Mouse (Mus musculus) lung, embryonic 14.5 days (tissue): ENCODE measurements around the gene Gab1. TPM values are rescaled to one million over a fixed set of nuclear protein-coding genes. Genes with fewer than 3 reads are reported as not detected.
A peak's percentile ranks its signal among the peaks of the same experiment; 100 is the strongest.

ENCODE experiments used
- ATAC-seq: fragments of 200-750 bp; cut with Nextera tagmentation; 2 replicates; pipeline ENCODE4 v1.8.0; 2017; ENCODE audit warnings: mild to moderate bottlenecking, moderate TSS enrichment, moderate library complexity; ENCODE audit not compliant: insufficient read depth
- DNase-seq: peaks from one replicate; pipeline ENCODE4 v3.0.0-alpha.2; 2015
- H3K27ac ChIP-seq: fragments of 300-500 bp; sonication (generic); 2 replicates; pipeline ENCODE4 v1.5.1; 2014; ENCODE audit warnings: low read depth, mild to moderate bottlenecking, moderate library complexity
- H3K27me3 ChIP-seq: fragments of 300-500 bp; sonication (generic); 2 replicates; pipeline ENCODE4 v1.6.1; 2014; ENCODE audit warnings: low read length, control low read depth; ENCODE audit not compliant: insufficient read depth
- H3K36me3 ChIP-seq: fragments of 300-500 bp; sonication (generic); 2 replicates; pipeline ENCODE4 v1.6.1; 2014; ENCODE audit warnings: control low read depth; ENCODE audit not compliant: insufficient read depth
- H3K4me1 ChIP-seq: fragments of 300-500 bp; sonication (generic); 2 replicates; pipeline ENCODE4 v1.6.1; 2014; ENCODE audit warnings: antibody characterized with exemption, control low read depth; ENCODE audit not compliant: insufficient read depth
- H3K4me2 ChIP-seq: fragments of 300-500 bp; sonication (generic); 2 replicates; pipeline ENCODE4 v1.6.1; 2014; ENCODE audit warnings: mild to moderate bottlenecking
- H3K4me3 ChIP-seq: fragments of 300-500 bp; sonication (generic); 2 replicates; pipeline ENCODE4 v1.5.1; 2014; ENCODE audit warnings: low read depth, low read length
- H3K9ac ChIP-seq: fragments of 300-500 bp; sonication (generic); 2 replicates; pipeline ENCODE4 v1.6.1; 2014
- H3K9me3 ChIP-seq: fragments of 300-500 bp; sonication (generic); 2 replicates; pipeline ENCODE4 v1.6.1; 2016; ENCODE audit warnings: low read depth, low read length, control low read depth
- CTCF ChIP-seq: IDR thresholded peaks from 2 replicates; pipeline ENCODE4 v1.5.1; 2016; ENCODE audit warnings: antibody characterized with exemption, low read depth
- WGBS: fragments of 180-500 bp; shearing (Covaris S2); extraction: QIAGEN DNeasy Blood & Tissue Kit; methylation state at CpG from one replicate; pipeline ENCODE4 v1.1.7; 2014; 5-methylcytosine and 5-hydroxymethylcytosine counted together
- polyA plus RNA-seq: library from polyadenylated mRNA; unstranded; fragments of >200 nt; fragmentation: Nextera tagmentation; extraction: Ambion mirVana; gene quantifications from 2 replicates; pipeline ENCODE4 v1.2.1, GENCODE M21; 2014

Gene Gab1
- polyA plus RNA-seq, 1 experiment from 2014 or later = 37.8 TPM

DNA sequence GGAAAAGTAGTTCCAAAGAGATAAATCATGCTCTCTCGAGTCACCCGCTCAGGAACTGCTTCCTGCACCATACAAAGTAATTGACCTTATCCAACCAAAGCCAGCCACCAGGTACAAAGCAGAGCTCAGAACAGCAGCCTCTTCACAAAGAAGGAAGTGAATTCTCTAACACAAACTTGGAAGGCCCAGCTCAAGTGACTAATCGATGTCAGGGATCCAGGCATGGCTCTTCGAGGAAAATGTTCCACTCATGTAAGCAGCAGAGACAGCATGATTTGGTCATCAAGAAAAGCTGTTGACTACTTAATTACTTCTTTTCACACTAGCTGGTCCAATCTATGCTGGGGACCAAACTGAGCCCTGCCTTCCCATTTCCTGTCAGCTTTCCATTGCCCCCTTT, 69.4 kb downstream of the Gab1 start:
- H3K27ac ChIP-seq = peak overlapping the region; percentile 2; the same call in 1 of the 2 replicates
- DNase-seq = no peak
- TF ChIP-seq CTCF = no peak
- ATAC-seq = no peak
- H3K9ac ChIP-seq = no peak overlapping the region
- no peak overlapping the region for H3K4me3 ChIP-seq
- H3K36me3 ChIP-seq = 0 out of 2 replicates have a peak, but pooled peaks cover 2% of the 10 kb centered on the region
- H3K27me3 ChIP-seq = no peaks in the 10 kb centered on the region
- no peaks in the 10 kb centered on the region for H3K9me3 ChIP-seq
- 66% methylated on average over 4 of the region's 4 CpGs for WGBS
- H3K4me1 ChIP-seq = peaks cover 15% of the 10 kb centered on the region
- H3K4me2 ChIP-seq = no peak overlapping the region

DNA sequence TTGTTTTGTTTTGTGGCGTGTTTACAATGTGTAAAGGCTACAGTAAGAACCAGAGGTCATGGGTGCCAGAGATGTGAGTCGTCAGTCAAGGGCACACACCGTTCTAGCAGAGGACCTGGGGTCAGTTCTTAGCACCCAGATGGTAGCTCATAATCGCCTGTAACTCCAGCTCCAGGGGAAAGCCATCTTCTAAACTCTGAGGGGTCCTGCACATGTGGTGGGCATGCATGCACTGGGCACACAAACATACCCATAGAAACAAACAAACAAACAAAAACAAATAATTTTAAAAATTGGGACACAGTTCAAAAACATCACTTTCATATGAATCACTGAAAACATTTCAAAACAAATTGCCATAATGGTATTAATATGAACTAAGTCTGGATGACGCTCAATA, 69.9 kb downstream of the Gab1 start:
- H3K9ac ChIP-seq = no peak overlapping the region
- H3K4me2 ChIP-seq = no peak overlapping the region
- H3K36me3 ChIP-seq = 0 out of 2 replicates have a peak, but pooled peaks cover 2% of the 10 kb centered on the region
- ATAC-seq (no peak), DNase-seq (no peak)
- no peaks in the 10 kb centered on the region for H3K27me3 ChIP-seq
- H3K4me3 ChIP-seq = no peak overlapping the region
- H3K27ac ChIP-seq = no peak overlapping the region
- WGBS = 84% methylated on average over 5 of the region's 5 CpGs
- H3K4me1 ChIP-seq = peaks cover 15% of the 10 kb centered on the region
- no peak for TF ChIP-seq CTCF
- no peaks in the 10 kb centered on the region for H3K9me3 ChIP-seq

DNA sequence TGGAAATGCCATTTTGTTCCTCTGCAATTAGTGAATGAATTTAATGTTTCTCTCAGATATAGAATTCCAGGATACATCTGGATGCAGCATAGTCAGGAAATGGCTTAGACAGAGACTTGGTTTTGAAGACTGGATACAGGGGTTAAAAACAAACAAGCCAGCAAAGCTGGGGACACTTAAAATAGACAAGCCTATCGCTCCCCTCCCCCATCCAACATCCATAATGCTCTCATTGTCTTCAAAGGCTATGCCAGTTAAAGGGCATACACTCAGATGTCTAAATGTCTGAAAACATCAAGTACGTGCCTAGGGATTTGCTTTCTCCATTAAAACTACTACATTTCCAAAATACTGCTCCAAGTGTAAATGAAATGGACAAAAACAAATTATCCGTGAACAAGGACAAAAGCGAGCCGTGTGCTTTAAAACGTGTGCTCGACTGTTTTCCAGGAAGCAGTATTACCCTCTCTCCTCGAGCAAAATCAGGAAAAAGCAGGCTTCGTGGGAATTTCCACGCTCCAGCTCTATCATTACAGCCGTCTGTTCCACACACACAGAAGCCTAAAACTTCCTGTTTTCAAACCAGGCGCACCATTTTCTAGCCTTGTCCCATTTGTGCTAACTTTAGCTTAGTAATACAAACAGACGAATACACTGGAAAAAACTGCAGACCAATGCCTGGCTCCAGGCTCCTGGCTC, 72.4 kb downstream of the Gab1 start:
- H3K27ac ChIP-seq = peak overlapping the region; percentile 76
- H3K9ac ChIP-seq = no peak overlapping the region
- H3K4me1 ChIP-seq = peaks cover 24% of the 10 kb centered on the region
- DNase-seq (peak; percentile 46), ATAC-seq (no peak)
- TF ChIP-seq CTCF = no peak
- H3K27me3 ChIP-seq = no peaks in the 10 kb centered on the region
- H3K9me3 ChIP-seq = no peaks in the 10 kb centered on the region
- H3K4me2 ChIP-seq = peak overlapping the region; percentile 35
- WGBS = 35% methylated on average over 13 of the region's 13 CpGs
- H3K36me3 ChIP-seq = 0 out of 2 replicates have a peak, but pooled peaks cover 2% of the 10 kb centered on the region
- no peak overlapping the region for H3K4me3 ChIP-seq

DNA sequence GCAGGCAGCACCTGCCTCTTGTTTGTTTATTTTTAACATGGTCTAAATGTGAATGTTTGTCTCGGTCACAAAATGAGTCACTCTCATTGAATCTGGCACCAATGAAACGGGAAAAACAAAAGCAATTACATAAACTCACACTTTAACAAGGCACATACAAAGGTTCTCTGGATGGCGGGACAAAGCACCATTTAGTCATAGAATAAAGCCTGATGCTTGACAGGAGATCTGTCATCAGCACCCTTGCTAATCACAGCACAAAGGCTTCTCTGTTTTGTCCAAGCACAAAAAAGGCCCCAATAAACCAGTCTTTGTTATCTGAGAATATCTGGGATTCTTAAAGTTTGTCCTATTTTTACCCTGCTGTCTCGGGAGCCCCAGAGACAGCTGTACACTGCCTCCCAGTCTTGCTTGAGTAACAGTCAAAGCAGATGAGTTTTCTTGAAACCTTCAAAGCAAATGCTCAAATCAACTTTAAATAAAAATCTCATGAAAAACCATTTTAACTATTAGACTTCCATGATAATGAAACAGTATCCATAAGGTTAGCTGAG, 76.2 kb downstream of the Gab1 start:
- Histone ChIP-seq H3K9ac (no peak overlapping the region), H3K36me3 (no peaks in the 10 kb centered on the region), H3K27ac (no peak overlapping the region), H3K27me3 (no peaks in the 10 kb centered on the region), H3K4me2 (no peak overlapping the region), H3K9me3 (no peaks in the 10 kb centered on the region), H3K4me3 (no peak overlapping the region), H3K4me1 (peaks cover 19% of the 10 kb centered on the region)
- no peak for TF ChIP-seq CTCF
- WGBS = 41% methylated on average over 4 of the region's 4 CpGs
- no peak for DNase-seq
- no peak for ATAC-seq

DNA sequence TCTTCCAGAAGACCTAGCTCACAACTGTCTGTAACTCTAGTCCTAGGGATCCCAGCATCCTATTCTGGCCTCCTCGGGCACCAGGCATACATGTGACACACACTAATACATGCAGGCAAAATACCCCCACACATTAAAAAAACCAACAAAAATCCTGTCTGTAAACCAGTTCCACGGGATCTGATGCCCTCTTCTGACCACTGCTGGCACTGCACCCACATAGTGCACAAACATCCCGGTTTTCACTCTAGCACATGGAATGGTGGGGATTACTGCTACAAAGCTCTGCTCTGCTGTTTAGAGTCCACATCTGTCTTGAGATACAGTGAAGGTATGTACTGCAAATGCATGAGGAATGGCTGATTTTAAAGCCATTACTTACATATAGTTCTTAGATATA, 81.5 kb downstream of the Gab1 start:
- no peak for ATAC-seq
- no peak overlapping the region for H3K4me2 ChIP-seq
- no peak overlapping the region for H3K4me3 ChIP-seq
- no peak overlapping the region for H3K9ac ChIP-seq
- H3K27ac ChIP-seq = no peak overlapping the region
- H3K4me1 ChIP-seq = peaks cover 10% of the 10 kb centered on the region
- no peaks in the 10 kb centered on the region for H3K27me3 ChIP-seq
- 0 out of 2 replicates have a peak, but pooled peaks cover 4% of the 10 kb centered on the region for H3K9me3 ChIP-seq
- DNase-seq = no peak
- no peaks in the 10 kb centered on the region for H3K36me3 ChIP-seq
- 91% methylated on average over 3 of the region's 3 CpGs for WGBS
- peak; percentile 18; the same call in 1 of the 2 replicates for TF ChIP-seq CTCF

DNA sequence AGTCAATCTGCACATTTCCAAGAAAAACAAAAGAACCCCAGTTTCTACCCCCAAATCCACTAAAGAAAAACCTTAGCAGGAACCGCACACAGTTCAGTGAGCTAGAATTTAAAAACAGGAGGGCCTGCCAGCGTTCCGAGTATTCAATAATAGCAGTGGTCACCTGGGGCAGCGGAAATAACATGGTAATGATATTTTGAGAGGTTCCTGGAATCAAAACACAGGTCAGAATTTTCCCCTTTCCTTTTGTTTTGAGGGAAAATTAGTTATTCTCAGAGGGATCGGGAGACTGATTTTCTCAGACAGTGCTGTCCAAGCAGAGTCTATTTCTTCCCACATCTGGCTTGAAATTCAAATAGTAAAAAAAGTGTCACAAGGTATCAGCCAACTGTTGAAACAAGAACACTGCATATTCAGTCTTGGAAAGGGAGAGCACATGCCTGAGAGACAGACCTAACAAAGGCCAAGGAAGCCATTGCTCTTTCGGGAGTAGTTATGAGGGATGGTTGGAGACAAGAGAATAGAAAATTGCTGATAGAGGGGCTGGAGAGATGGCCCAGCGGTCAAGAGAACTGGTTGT, 82.0 kb downstream of the Gab1 start:
- no peak overlapping the region for H3K27ac ChIP-seq
- ATAC-seq (no peak), DNase-seq (no peak)
- 0 out of 2 replicates have a peak, but pooled peaks cover 4% of the 10 kb centered on the region for H3K9me3 ChIP-seq
- H3K4me2 ChIP-seq = no peak overlapping the region
- no peak overlapping the region for H3K4me3 ChIP-seq
- H3K4me1 ChIP-seq = peaks cover 7% of the 10 kb centered on the region
- no peaks in the 10 kb centered on the region for H3K36me3 ChIP-seq
- H3K27me3 ChIP-seq = no peaks in the 10 kb centered on the region
- H3K9ac ChIP-seq = no peak overlapping the region
- TF ChIP-seq CTCF = no peak
- WGBS = 93% methylated on average over 7 of the region's 7 CpGs

DNA sequence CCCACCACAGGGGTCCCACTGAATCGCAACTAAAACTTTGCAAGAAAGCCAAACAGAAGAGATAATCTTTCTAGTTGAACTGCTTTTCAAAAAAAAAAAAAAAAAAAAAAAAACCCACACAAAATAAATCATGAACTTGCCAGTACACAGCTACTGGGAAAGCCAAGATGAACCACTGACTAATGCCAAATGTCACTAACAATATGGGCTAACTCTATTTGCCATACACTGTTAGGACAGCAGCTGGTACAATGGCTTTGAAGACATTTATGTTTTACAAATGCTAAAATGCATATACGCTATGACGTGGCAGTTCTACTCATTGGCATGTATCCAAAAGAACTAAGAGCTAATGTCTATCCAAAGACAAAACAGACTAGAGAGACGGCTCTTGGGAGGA, 84.2 kb downstream of the Gab1 start:
- DNase-seq (peak; percentile 70), ATAC-seq (peak; percentile 62; the same call in 1 of the 2 replicates)
- no peak overlapping the region for H3K9ac ChIP-seq
- WGBS = 49% methylated on average over 4 of the region's 4 CpGs
- peak overlapping the region; percentile 42; the same call in 1 of the 2 replicates for H3K27ac ChIP-seq
- no peaks in the 10 kb centered on the region for H3K27me3 ChIP-seq
- H3K4me3 ChIP-seq = no peak overlapping the region
- TF ChIP-seq CTCF = no peak
- H3K4me1 ChIP-seq = peaks cover 5% of the 10 kb centered on the region; the same call in 1 of the 2 replicates
- 0 out of 2 replicates have a peak, but pooled peaks cover 4% of the 10 kb centered on the region for H3K9me3 ChIP-seq
- no peaks in the 10 kb centered on the region; the same call in none of the 2 replicates for H3K36me3 ChIP-seq
- H3K4me2 ChIP-seq = no peak overlapping the region
